In the genomic region with DNA sequence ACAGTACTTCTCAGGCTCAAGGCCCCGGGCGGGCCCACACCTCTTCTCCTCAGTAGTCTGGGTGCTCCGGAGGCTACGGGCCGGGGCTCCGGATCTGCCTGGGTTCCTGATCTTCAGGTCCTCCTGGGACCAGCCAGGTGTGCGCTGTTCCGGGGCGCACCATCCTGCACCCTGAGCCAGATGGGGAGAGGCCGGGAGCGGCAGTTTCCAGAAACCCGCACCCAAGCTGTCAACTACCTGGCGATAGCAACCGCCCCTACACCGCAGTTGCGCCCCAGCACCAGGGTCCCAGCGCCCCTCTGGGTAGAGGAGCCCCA, we compare ENCODE assay signal across 8 mouse cellular contexts. TPM values are rescaled to one million over a fixed set of nuclear protein-coding genes. Genes with fewer than 3 reads are reported as not detected.
DNase-seq lines count a peak whose midpoint lies in the region; ATAC-seq and TF ChIP-seq lines count a peak whose summit lies in the region.

No protein-coding gene starts in this region.

- under 1% methylated on average over 17 of the region's 17 CpGs for WGBS in heart, embryonic 12.5 days
- WGBS in heart, postnatal 0 days = 0% methylated on average over 17 of the region's 17 CpGs
- 9% methylated on average over 17 of the region's 17 CpGs for WGBS in cerebellum, adult 2 months

- H3K4me3 ChIP-seq in heart, embryonic 12.5 days = peak overlapping the region; percentile 69
- H3K4me3 ChIP-seq in ES-E14 (ENCODE audit: insufficient read depth in 1 of 2, low read depth in 1 of 2, low read length in 2 of 2, poor library complexity in 1 of 2, severe bottlenecking in 1 of 2) = peak overlapping the region; percentile 73 to 78
- peak overlapping the region; percentile 54 for H3K4me3 ChIP-seq in heart, postnatal 0 days (ENCODE audit: low read depth, low read length)
- H3K4me3 ChIP-seq in cerebellum, adult 2 months (replicated peaks; ENCODE audit: insufficient read depth, low read depth, low read length) = no peak overlapping the region

- no peak for TF ChIP-seq CTCF in heart, postnatal 0 days (IDR thresholded peaks at IDR 0.05; ENCODE audit: low read depth)
- TF ChIP-seq CTCF in cerebellum, adult 2 months (IDR thresholded peaks at IDR 0.05; ENCODE audit: borderline replicate concordance, insufficient read depth, low read depth, low read length) = no peak

- ATAC-seq in heart, embryonic 12.5 days (ENCODE audit: insufficient number of reproducible peaks, low FRiP score) = peak; percentile 3
- no peak for ATAC-seq in heart, postnatal 0 days (ENCODE audit: insufficient read depth, low read depth)
- ATAC-seq in megakaryocyte progenitor cell, adult 5-6 weeks (replicated peaks; ENCODE audit: poor library complexity) = 0 out of 2 replicates have a peak, but pooled peaks have one; percentile 0

- no peak for DNase-seq in heart, postnatal 14 days
- no peak for DNase-seq in ES-E14 (ENCODE audit: low read depth, low spot score)
- no peak for DNase-seq in heart, postnatal 0 days (ENCODE audit: low spot score)
- DNase-seq in ovary, postnatal 10 days (ENCODE audit: low spot score) = no peak
- no peak for DNase-seq in cerebellum, adult 2 months
- no peak for DNase-seq in gastrocnemius, postnatal 25 days

- H3K9ac ChIP-seq in heart, embryonic 12.5 days = peak overlapping the region; percentile 81
- peak overlapping the region; percentile 74 for H3K9ac ChIP-seq in ES-E14 (ENCODE audit: insufficient read depth, low read depth, low read length, poor library complexity, severe bottlenecking)
- H3K9ac ChIP-seq in heart, postnatal 0 days (replicated peaks; ENCODE audit: low read depth, low read length) = peak overlapping the region; percentile 64

- peak overlapping the region; percentile 99 for H3K4me2 ChIP-seq in heart, embryonic 12.5 days
- peak overlapping the region; percentile 88 for H3K4me2 ChIP-seq in heart, postnatal 0 days (ENCODE audit: low read depth, low read length)

- TF ChIP-seq EP300 in heart, postnatal 0 days (IDR thresholded peaks at IDR 0.05; ENCODE audit: low read depth) = no peak

- H3K4me1 ChIP-seq in heart, embryonic 12.5 days (replicated peaks) = peaks cover 49% of the 10 kb centered on the region
- peaks cover 8 to 29% of the 10 kb centered on the region in 2 experiments; a peak in 3 of 4 replicates for H3K4me1 ChIP-seq in ES-E14 (ENCODE audit: control insufficient read depth in 2 of 2, insufficient read depth in 2 of 2, low read length in 2 of 2, poor library complexity in 1 of 2)
- H3K4me1 ChIP-seq in heart, postnatal 0 days (ENCODE audit: control insufficient read depth, insufficient read depth) = peaks cover 30% of the 10 kb centered on the region
- H3K4me1 ChIP-seq in cerebellum, adult 2 months (ENCODE audit: control insufficient read depth, insufficient read depth, low read length) = peaks cover 5% of the 10 kb centered on the region; the same call in 1 of the 2 replicates

- H3K27me3 ChIP-seq in heart, embryonic 12.5 days (replicated peaks) = peaks cover 8% of the 10 kb centered on the region; the same call in 1 of the 2 replicates
- H3K27me3 ChIP-seq in heart, postnatal 0 days (ENCODE audit: control insufficient read depth, insufficient read depth, low read length) = no peaks in the 10 kb centered on the region
- H3K27me3 ChIP-seq in cerebellum, adult 2 months (ENCODE audit: control insufficient read depth, insufficient read depth, low read length) = peaks cover 5% of the 10 kb centered on the region; the same call in 1 of the 2 replicates

- in situ Hi-C loops in ES-E14 (cut with MboI; ENCODE audit: low sequenced_read_pairs in 2 of 2, unreplicated experiment in 2 of 2) = no loop called here

- H3K36me3 ChIP-seq in heart, embryonic 12.5 days = peaks cover 30% of the 10 kb centered on the region
- peaks cover 18% of the 10 kb centered on the region for H3K36me3 ChIP-seq in ES-E14 (ENCODE audit: control insufficient read depth, insufficient read depth, low read length, poor library complexity, severe bottlenecking)
- peaks cover 17% of the 10 kb centered on the region for H3K36me3 ChIP-seq in heart, postnatal 0 days (replicated peaks; ENCODE audit: control insufficient read depth, insufficient read depth, low read length)

- no peaks in the 10 kb centered on the region for H3K9me3 ChIP-seq in heart, embryonic 12.5 days (replicated peaks)
- H3K9me3 ChIP-seq in ES-E14 (ENCODE audit: control insufficient read depth, insufficient read depth, low read depth, low read length) = no peaks in the 10 kb centered on the region
- H3K9me3 ChIP-seq in heart, postnatal 0 days (replicated peaks; ENCODE audit: control insufficient read depth, low read length) = no peaks in the 10 kb centered on the region

- no peak for TF ChIP-seq POLR2A in cerebellum, adult 2 months (IDR thresholded peaks at IDR 0.05; ENCODE audit: borderline replicate concordance, insufficient read depth, low read length)

- H3K27ac ChIP-seq in heart, embryonic 12.5 days (ENCODE audit: poor library complexity, severe bottlenecking) = peak overlapping the region; percentile 94
- peak overlapping the region; percentile 24; the same call in 1 of the 2 replicates for H3K27ac ChIP-seq in ES-E14 (ENCODE audit: insufficient read depth, low read depth, low read length, poor library complexity, severe bottlenecking)
- H3K27ac ChIP-seq in heart, postnatal 0 days (ENCODE audit: low read depth) = peak overlapping the region; percentile 97
- H3K27ac ChIP-seq in cerebellum, adult 2 months (ENCODE audit: insufficient read depth, low read length) = no peak overlapping the region

- intact Hi-C loops in heart, postnatal 14 days (cut with DNase I) = no loop called here

TF ChIP-seq in ES-E14, 5 proteins besides CTCF, POLR2A, EP300 and RAD21:
- TF ChIP-seq MAFK (IDR thresholded peaks at IDR 0.05; ENCODE audit: insufficient read depth, low read depth, low read length) = no peak
- no peak for TF ChIP-seq ZC3H11A (IDR thresholded peaks at IDR 0.05; ENCODE audit: borderline replicate concordance, low read depth, low read length)
- TF ChIP-seq CHD2 (IDR thresholded peaks at IDR 0.05; ENCODE audit: low read depth, low read length) = no peak
- no peak for TF ChIP-seq HCFC1 (IDR thresholded peaks at IDR 0.05; ENCODE audit: borderline replicate concordance, insufficient read depth, low read length)
- TF ChIP-seq ZNF384 (IDR thresholded peaks at IDR 0.05; ENCODE audit: low read depth, low read length) = no peak
TF ChIP-seq in ES-E14: peak in this region for 0.

RNA-seq across cellular contexts. Expression of gene Tmc8, which starts 1.7 kb away (rescaled TPM):
- polyA plus RNA-seq in heart, embryonic 12.5 days (2016; fragmentation: Nextera tagmentation; extraction: Ambion mirVana) = 4.0 and 4.1 TPM in 2 replicates
- 1 to 10 TPM; 5.0 to 7.3 TPM for total RNA-seq in heart, postnatal 14 days (2021)
- 3.9 and 7.6 TPM in 2 replicates for total RNA-seq in ES-E14 (2012; rRNA removed)
- total RNA-seq in heart, postnatal 0 days (2014; rRNA removed; ENCODE audit: low replicate concordance) = 2.6 and 8.7 TPM in 2 replicates
- 1.4 and 2.3 TPM in 2 replicates for polyA plus RNA-seq in heart, postnatal 0 days (2015; fragmentation: Nextera tagmentation; extraction: Ambion mirVana)
- total RNA-seq in megakaryocyte progenitor cell, adult 5-6 weeks (2015) = 2.1 and 3.1 TPM in 2 replicates
- 2.0 and 2.1 TPM in 2 replicates for total RNA-seq in megakaryocyte progenitor cell, adult 5-6 weeks (2017)
- polyA plus RNA-seq in cerebellum, adult 2 months (2012; rRNA removed) = 0.17 and 0.29 TPM in 2 replicates
- 1 to 10 TPM in 1 of 2 experiments, under 1 TPM in 1; 0.56 to 1.6 TPM for total RNA-seq in gastrocnemius, postnatal 25 days (2021)

RNA-seq across cellular contexts. Expression of gene Tmc6, which starts 1.8 kb away (rescaled TPM):
- polyA plus RNA-seq in heart, embryonic 12.5 days (2016; fragmentation: Nextera tagmentation; extraction: Ambion mirVana) = 23.8 and 26.5 TPM in 2 replicates
- 10 to 100 TPM; 27.0 to 30.2 TPM for total RNA-seq in heart, postnatal 14 days (2021)
- total RNA-seq in ES-E14 (2012; rRNA removed) = 36.0 and 79.1 TPM in 2 replicates
- total RNA-seq in heart, postnatal 0 days (2014; rRNA removed; ENCODE audit: low replicate concordance) = 23.4 and 31.8 TPM in 2 replicates
- polyA plus RNA-seq in heart, postnatal 0 days (2015; fragmentation: Nextera tagmentation; extraction: Ambion mirVana) = 16.3 and 20.4 TPM in 2 replicates
- 34.0 and 50.6 TPM in 2 replicates for total RNA-seq in megakaryocyte progenitor cell, adult 5-6 weeks (2015)
- total RNA-seq in megakaryocyte progenitor cell, adult 5-6 weeks (2017) = 8.6 and 13.1 TPM in 2 replicates
- polyA plus RNA-seq in cerebellum, adult 2 months (2012; rRNA removed) = 10.9 and 13.7 TPM in 2 replicates
- 1 to 10 TPM; 6.8 to 7.8 TPM for total RNA-seq in gastrocnemius, postnatal 25 days (2021)

RNA-seq across cellular contexts. Expression of gene 6030468B19Rik, which starts 17.3 kb away (rescaled TPM):
- 0.71 and 1.7 TPM in 2 replicates for polyA plus RNA-seq in heart, embryonic 12.5 days (2016; fragmentation: Nextera tagmentation; extraction: Ambion mirVana)
- total RNA-seq in heart, postnatal 14 days (2021) = not detected
- not detected in 2 replicates for total RNA-seq in ES-E14 (2012; rRNA removed)
- not detected in 2 replicates for total RNA-seq in heart, postnatal 0 days (2014; rRNA removed; ENCODE audit: low replicate concordance)
- not detected in 2 replicates for polyA plus RNA-seq in heart, postnatal 0 days (2015; fragmentation: Nextera tagmentation; extraction: Ambion mirVana)
- 0.37 and 0.76 TPM in 2 replicates for total RNA-seq in megakaryocyte progenitor cell, adult 5-6 weeks (2015)
- total RNA-seq in megakaryocyte progenitor cell, adult 5-6 weeks (2017) = not detected in 2 replicates
- polyA plus RNA-seq in cerebellum, adult 2 months (2012; rRNA removed) = 0.16 TPM in 1 of 2 replicates, not detected in the other
- not detected for total RNA-seq in gastrocnemius, postnatal 25 days (2021)

RNA-seq across cellular contexts. Expression of gene Gm20708, which starts 29.3 kb away (rescaled TPM):
- 0.78 and 0.82 TPM in 2 replicates for polyA plus RNA-seq in heart, embryonic 12.5 days (2016; fragmentation: Nextera tagmentation; extraction: Ambion mirVana)
- 1 to 10 TPM in 1 of 2 experiments, under 1 TPM in 1; 0.98 to 2.3 TPM for total RNA-seq in heart, postnatal 14 days (2021)
- total RNA-seq in ES-E14 (2012; rRNA removed) = 0.40 and 0.42 TPM in 2 replicates
- 2.6 TPM in 1 of 2 replicates, not detected in the other for total RNA-seq in heart, postnatal 0 days (2014; rRNA removed; ENCODE audit: low replicate concordance)
- polyA plus RNA-seq in heart, postnatal 0 days (2015; fragmentation: Nextera tagmentation; extraction: Ambion mirVana) = 0.52 and 0.68 TPM in 2 replicates
- total RNA-seq in megakaryocyte progenitor cell, adult 5-6 weeks (2015) = 2.2 and 2.5 TPM in 2 replicates
- 0.92 TPM in 1 of 2 replicates, not detected in the other for total RNA-seq in megakaryocyte progenitor cell, adult 5-6 weeks (2017)
- polyA plus RNA-seq in cerebellum, adult 2 months (2012; rRNA removed) = 0.78 and 0.93 TPM in 2 replicates
- total RNA-seq in gastrocnemius, postnatal 25 days (2021) = 1 to 10 TPM; 1.0 to 1.1 TPM

RNA-seq across cellular contexts. Expression of gene Syngr2, which starts 29.3 kb away (rescaled TPM):
- 68.9 and 69.3 TPM in 2 replicates for polyA plus RNA-seq in heart, embryonic 12.5 days (2016; fragmentation: Nextera tagmentation; extraction: Ambion mirVana)
- 100 to 1,000 TPM; 108 to 109 TPM for total RNA-seq in heart, postnatal 14 days (2021)
- 69.6 and 98.0 TPM in 2 replicates for total RNA-seq in ES-E14 (2012; rRNA removed)
- 151 TPM in 2 replicates for total RNA-seq in heart, postnatal 0 days (2014; rRNA removed; ENCODE audit: low replicate concordance)
- polyA plus RNA-seq in heart, postnatal 0 days (2015; fragmentation: Nextera tagmentation; extraction: Ambion mirVana) = 95.2 and 105 TPM in 2 replicates
- total RNA-seq in megakaryocyte progenitor cell, adult 5-6 weeks (2015) = 223 and 243 TPM in 2 replicates
- total RNA-seq in megakaryocyte progenitor cell, adult 5-6 weeks (2017) = 154 and 164 TPM in 2 replicates
- 14.0 and 14.7 TPM in 2 replicates for polyA plus RNA-seq in cerebellum, adult 2 months (2012; rRNA removed)
- total RNA-seq in gastrocnemius, postnatal 25 days (2021) = 100 to 1,000 TPM; 143 to 146 TPM
